Mouse (Mus musculus): Measurements from ENCODE around the gene Thsd7a.

Gene Thsd7a

GRCm38 (mm10) chr6:12381136-12381778 is 368.0 kb downstream of the Thsd7a start:
- DNase-seq: peak; percentile 69

GRCm38 (mm10) chr6:12380717-12381116 is 368.5 kb downstream of the Thsd7a start:
- DNase-seq: no peak

GRCm38 (mm10) chr6:12358737-12359136 is 390.5 kb downstream of the Thsd7a start:
- DNase-seq: no peak

- DNase-seq: no peak
Observed at GRCm38 (mm10) chr6:12353573-12353972, 395.6 kb downstream of the Thsd7a start.

GRCm38 (mm10) chr6:12352165-12352719 is 397.0 kb downstream of the Thsd7a start:
- DNase-seq: no peak

GRCm38 (mm10) chr6:12350753-12351152 is 398.5 kb downstream of the Thsd7a start:
- peak; percentile 19 for DNase-seq

GRCm38 (mm10) chr6:12349105-12349759 is 400.0 kb downstream of the Thsd7a start:
- no peak for DNase-seq

GRCm38 (mm10) chr6:12348667-12349066 is 400.5 kb downstream of the Thsd7a start:
- no peak for DNase-seq

GRCm38 (mm10) chr6:12336590-12337584 is 412.3 kb downstream of the Thsd7a start:
- no peak for DNase-seq

- DNase-seq: no peak
Observed at GRCm38 (mm10) chr6:12315070-12315909, 433.9 kb downstream of the Thsd7a start.

GRCm38 (mm10) chr6:12307502-12307901 is 441.7 kb downstream of the Thsd7a start:
- no peak for DNase-seq

- no peak for DNase-seq
Observed at GRCm38 (mm10) chr6:12262641-12263400, 486.4 kb downstream of the Thsd7a start.
